Mouse (Mus musculus): ENCODE results near the gene Fnbp1. TPM values are rescaled to one million over a fixed set of nuclear protein-coding genes. Genes with fewer than 3 reads are reported as not detected.
A peak's percentile ranks its signal among the peaks of the same experiment; 100 is the strongest.

Gene Fnbp1
- polyA plus RNA-seq, 1 experiment from 2014 or later: 19.4 TPM

DNA sequence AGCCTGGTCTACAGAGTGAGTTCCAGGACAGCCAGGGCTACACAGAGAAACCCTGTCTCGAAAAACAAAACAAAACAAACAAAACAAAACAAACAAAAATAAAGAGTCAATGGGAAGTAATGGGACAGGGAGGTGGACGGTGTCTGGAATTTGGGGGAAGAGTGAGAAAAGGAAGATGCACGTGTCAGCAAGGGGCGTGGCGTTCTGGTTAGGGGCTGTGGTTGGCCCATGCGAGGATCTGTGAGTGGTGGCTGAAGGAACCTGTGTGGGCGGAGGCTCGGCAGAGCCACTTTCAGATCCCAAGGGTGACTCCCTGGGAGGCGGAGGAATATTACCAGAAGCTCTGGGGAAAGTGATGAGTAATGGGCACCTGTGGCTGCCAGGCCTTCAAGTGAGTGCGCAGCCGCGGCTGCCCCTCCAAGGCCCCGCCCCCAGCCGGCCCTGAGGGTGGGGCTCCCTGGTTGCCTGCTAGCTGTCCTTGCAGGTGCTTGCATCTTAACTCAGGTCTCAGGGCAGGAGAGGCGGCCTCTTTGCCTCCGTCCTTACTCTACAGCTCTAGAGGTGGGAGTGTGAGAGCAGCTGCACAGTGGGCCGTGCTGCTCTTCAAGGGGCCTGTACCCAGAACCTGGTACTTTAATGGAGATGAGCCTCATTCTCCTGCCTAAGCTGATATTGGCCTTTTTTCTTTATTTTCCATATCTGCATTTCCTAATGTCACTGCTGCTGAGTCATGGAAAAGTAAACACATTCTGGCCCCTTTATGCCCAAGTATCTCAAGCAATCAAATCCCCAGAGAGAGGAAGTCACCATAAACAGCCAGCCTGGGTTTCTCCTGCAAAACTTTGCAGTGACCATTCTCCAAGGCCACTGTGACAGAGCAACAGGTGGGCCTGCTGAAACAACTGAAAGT lies 156.4 kb downstream of the Fnbp1 start:
- no peak overlapping the region for H3K27ac ChIP-seq (ENCODE audit: low read length)
- no peaks in the 10 kb centered on the region for H3K27me3 ChIP-seq (ENCODE audit: insufficient read depth, low read length)
- H3K4me1 ChIP-seq (ENCODE audit: insufficient read depth, low read length): peaks cover 22% of the 10 kb centered on the region
- H3K9ac ChIP-seq (replicated peaks; ENCODE audit: low read length): 0 out of 2 replicates have a peak overlapping the region, but pooled peaks have one; percentile 9
- no peak overlapping the region for H3K4me2 ChIP-seq (replicated peaks; ENCODE audit: low read depth, low read length)
- H3K4me3 ChIP-seq (ENCODE audit: low read length): no peak overlapping the region
- WGBS: 24% methylated on average over 17 of the region's 17 CpGs
- ATAC-seq (ENCODE audit: low FRiP score, low TSS enrichment): no peak
- no peaks in the 10 kb centered on the region for H3K36me3 ChIP-seq (ENCODE audit: insufficient read depth, low read length)
- H3K9me3 ChIP-seq (ENCODE audit: low read length): no peaks in the 10 kb centered on the region

- H3K27me3 ChIP-seq (ENCODE audit: insufficient read depth, low read length): no peaks in the 10 kb centered on the region
- peaks cover 22% of the 10 kb centered on the region for H3K4me1 ChIP-seq (ENCODE audit: insufficient read depth, low read length)
- peak overlapping the region; percentile 83 for H3K4me3 ChIP-seq (ENCODE audit: low read length)
- no peak overlapping the region; the same call in 1 of the 2 replicates for H3K27ac ChIP-seq (ENCODE audit: low read length)
- no peak for ATAC-seq (ENCODE audit: low FRiP score, low TSS enrichment)
- no peaks in the 10 kb centered on the region for H3K9me3 ChIP-seq (ENCODE audit: low read length)
- peak overlapping the region; percentile 69 for H3K9ac ChIP-seq (replicated peaks; ENCODE audit: low read length)
- H3K36me3 ChIP-seq (ENCODE audit: insufficient read depth, low read length): peaks cover 10% of the 10 kb centered on the region
- WGBS: 41% methylated on average over 7 of the region's 7 CpGs
- H3K4me2 ChIP-seq (replicated peaks; ENCODE audit: low read depth, low read length): peak overlapping the region; percentile 76
Measured at GRCm38 (mm10) chr2:30983024-30983423, 158.8 kb downstream of the Fnbp1 start.

- peaks cover 20% of the 10 kb centered on the region for H3K36me3 ChIP-seq (ENCODE audit: insufficient read depth, low read length)
- peak within 1 kb of the TSS; percentile 83 for H3K4me3 ChIP-seq (ENCODE audit: low read length)
- under 1% methylated on average over 63 of the region's 66 CpGs for WGBS
- ATAC-seq (ENCODE audit: low FRiP score, low TSS enrichment): peak; percentile 98
- H3K27me3 ChIP-seq (ENCODE audit: insufficient read depth, low read length): no peaks in the 10 kb centered on the region
- H3K9me3 ChIP-seq (ENCODE audit: low read length): no peaks in the 10 kb centered on the region
- peak within 1 kb of the TSS; percentile 76 for H3K4me2 ChIP-seq (replicated peaks; ENCODE audit: low read depth, low read length)
- H3K4me1 ChIP-seq (ENCODE audit: insufficient read depth, low read length): peaks cover 22% of the 10 kb centered on the region
- no peak within 1 kb of the TSS; the same call in 1 of the 2 replicates for H3K27ac ChIP-seq (ENCODE audit: low read length)
- peak within 1 kb of the TSS; percentile 72 for H3K9ac ChIP-seq (replicated peaks; ENCODE audit: low read length)
Measured at GRCm38 (mm10) chr2:30981790-30982513, 159.9 kb downstream of the Fnbp1 start, which contains the start of the genes BC005624 and Usp20. Gene BC005624, minus strand, starts transcription at chr2:30982201. Gene Usp20, plus strand, starts transcription at chr2:30982279.

Other genes starting within 250 kb of the Fnbp1 start
- 19.1 and 25.2 TPM in 2 replicates for gene Ptges, start 212.1 kb downstream of the Fnbp1 start, polyA plus RNA-seq (2015; fragmentation: Nextera tagmentation; extraction: Ambion mirVana)
- gene Tor1b, start 189.0 kb downstream of the Fnbp1 start, polyA plus RNA-seq (2015; fragmentation: Nextera tagmentation; extraction: Ambion mirVana): 38.9 and 40.4 TPM in 2 replicates
- 80.3 and 83.9 TPM in 2 replicates for gene Tor1a, start 174.1 kb downstream of the Fnbp1 start, polyA plus RNA-seq (2015; fragmentation: Nextera tagmentation; extraction: Ambion mirVana)
- 63.0 and 64.0 TPM in 2 replicates for gene BC005624, start 159.8 kb downstream of the Fnbp1 start, polyA plus RNA-seq (2015; fragmentation: Nextera tagmentation; extraction: Ambion mirVana)
- gene Usp20, start 159.7 kb downstream of the Fnbp1 start, polyA plus RNA-seq (2015; fragmentation: Nextera tagmentation; extraction: Ambion mirVana): 22.6 and 26.3 TPM in 2 replicates
- 38.3 and 41.6 TPM in 2 replicates for gene Gpr107, start 10.3 kb upstream of the Fnbp1 start, polyA plus RNA-seq (2015; fragmentation: Nextera tagmentation; extraction: Ambion mirVana)
- gene Ncs1, start 103.8 kb upstream of the Fnbp1 start, polyA plus RNA-seq (2015; fragmentation: Nextera tagmentation; extraction: Ambion mirVana): 37.9 and 41.5 TPM in 2 replicates
- gene Hmcn2, start 172.4 kb upstream of the Fnbp1 start, polyA plus RNA-seq (2015; fragmentation: Nextera tagmentation; extraction: Ambion mirVana): 0.24 and 0.34 TPM in 2 replicates